Mouse (Mus musculus) monocyte, adult 2 months (primary cell): ENCODE data around the gene Gm49391.
"Not testable (repeated sequence)": the region's sequence is repeated elsewhere in the genome, so short reads cannot be mapped to it uniquely, and the experiment has no call there.

Experiments used
- DNase-seq, 2 experiments: peaks; one replicate each; pipeline ENCODE4 v3.0.0; 2022; ENCODE audit warnings: low spot score in 2 of 2, low read depth in 1 of 2

Gene Gm49391

GRCm38 (mm10) chr13:60936500-60936901 lies at the start of gene Gm49391, which contains the start of gene Ctla2a:
Gene Gm49391, minus strand, starts transcription at chr13:60936571.
Gene Ctla2a, minus strand, starts transcription at chr13:60936625.
- DNase-seq: no peak

GRCm38 (mm10) chr13:60972319-60972718 lies 35.9 kb upstream of the Gm49391 start:
- DNase-seq: not testable (repeated sequence)

- DNase-seq: not testable (repeated sequence)
Measured at GRCm38 (mm10) chr13:60963985-60964384, 27.6 kb upstream of the Gm49391 start.

GRCm38 (mm10) chr13:60961706-60962105 lies 25.3 kb upstream of the Gm49391 start:
- DNase-seq: no peak

GRCm38 (mm10) chr13:60941884-60942283 lies 5.5 kb upstream of the Gm49391 start, which contains the start of gene Tpbpa:
Gene Tpbpa, minus strand, starts transcription at chr13:60941984.
- not testable (repeated sequence) for DNase-seq

- DNase-seq: not testable (repeated sequence)
Measured at GRCm38 (mm10) chr13:60935490-60935889, 881 bp downstream of the Gm49391 start, which contains the start of gene Gm49393. Gene Gm49393, minus strand, starts transcription at chr13:60935590.

- not testable (repeated sequence) for DNase-seq
Measured at GRCm38 (mm10) chr13:60904780-60905179, 31.6 kb downstream of the Gm49391 start, which contains the start of gene Tpbpb. Gene Tpbpb, minus strand, starts transcription at chr13:60904880.

- DNase-seq: no peak
Measured at GRCm38 (mm10) chr13:60897328-60897727, 39.0 kb downstream of the Gm49391 start, which contains the start of gene Ctla2b. Gene Ctla2b, minus strand, starts transcription at chr13:60897447.

GRCm38 (mm10) chr13:60896794-60897193 lies 39.6 kb downstream of the Gm49391 start, which contains the start of gene Gm49392:
Gene Gm49392, minus strand, starts transcription at chr13:60896894.
- DNase-seq: not testable (repeated sequence)

- no peak for DNase-seq
Measured at GRCm38 (mm10) chr13:60895406-60896160, 40.8 kb downstream of the Gm49391 start.

- DNase-seq: no peak
Measured at GRCm38 (mm10) chr13:60892301-60892700, 44.1 kb downstream of the Gm49391 start.

- DNase-seq: no peak
Measured at GRCm38 (mm10) chr13:60864281-60864680, 72.1 kb downstream of the Gm49391 start, which contains the start of gene 4930486L24Rik. Gene 4930486L24Rik, minus strand, starts transcription at chr13:60864475.

GRCm38 (mm10) chr13:60848241-60849120 lies 87.9 kb downstream of the Gm49391 start:
- DNase-seq: no peak
